Mouse (Mus musculus) cerebellum, adult 2 months (tissue): ENCODE results near the gene Smarcd3. TPM values are rescaled to one million over a fixed set of nuclear protein-coding genes. Genes with fewer than 3 reads are reported as not detected.

Experiments used
- DNase-seq, 2 experiments: peaks; one replicate each; pipeline ENCODE4 v3.0.0; 2021
- H3K27ac ChIP-seq: fragments of 200-500 bp; 2 replicates; pipeline ENCODE4 v1.5.1; 2012; ENCODE audit warnings: low read length, control low read depth, inconsistent platforms; ENCODE audit not compliant: insufficient read depth
- H3K27me3 ChIP-seq: fragments of 200-500 bp; 2 replicates; pipeline ENCODE4 v1.6.1; 2012; ENCODE audit warnings: inconsistent platforms, mild to moderate bottlenecking, low read length, moderate library complexity; ENCODE audit not compliant: control insufficient read depth, insufficient read depth
- H3K4me1 ChIP-seq: fragments of 200-500 bp; 2 replicates; pipeline ENCODE4 v1.6.1; 2011; ENCODE audit warnings: low read length; ENCODE audit not compliant: control insufficient read depth, insufficient read depth
- H3K4me3 ChIP-seq: fragments of 200-500 bp; replicated peaks from 2 replicates; pipeline ENCODE3; 2011; ENCODE audit warnings: mild to moderate bottlenecking, low read depth, low read length, control low read depth; ENCODE audit not compliant: insufficient read depth
- CTCF ChIP-seq: fragments of 200-500 bp; IDR thresholded peaks from 2 replicates; pipeline ENCODE4 v1.5.1; 2011; ENCODE audit warnings: low read depth, mild to moderate bottlenecking, control low read depth, low read length, moderate library complexity, borderline replicate concordance; ENCODE audit not compliant: insufficient read depth
- POLR2A ChIP-seq: fragments of 200-500 bp; IDR thresholded peaks from 2 replicates; pipeline ENCODE4 v1.6.1; 2011; ENCODE audit warnings: low read length, control low read depth, borderline replicate concordance; ENCODE audit not compliant: insufficient read depth
- WGBS: fragments of 180-500 bp; shearing (Covaris S2); methylation state at CpG from one replicate; pipeline ENCODE4 v1.1.7; 2018; 5-methylcytosine and 5-hydroxymethylcytosine counted together
- polyA plus RNA-seq: library from polyadenylated mRNA; depleted of rRNA; stranded (reverse); fragments of >200 nt; gene quantifications from 2 replicates; pipeline ENCODE4 v1.2.3, GENCODE M21; 2012

Smarcd3 gene
- polyA plus RNA-seq, 1 experiment, result 102 TPM

DNA sequence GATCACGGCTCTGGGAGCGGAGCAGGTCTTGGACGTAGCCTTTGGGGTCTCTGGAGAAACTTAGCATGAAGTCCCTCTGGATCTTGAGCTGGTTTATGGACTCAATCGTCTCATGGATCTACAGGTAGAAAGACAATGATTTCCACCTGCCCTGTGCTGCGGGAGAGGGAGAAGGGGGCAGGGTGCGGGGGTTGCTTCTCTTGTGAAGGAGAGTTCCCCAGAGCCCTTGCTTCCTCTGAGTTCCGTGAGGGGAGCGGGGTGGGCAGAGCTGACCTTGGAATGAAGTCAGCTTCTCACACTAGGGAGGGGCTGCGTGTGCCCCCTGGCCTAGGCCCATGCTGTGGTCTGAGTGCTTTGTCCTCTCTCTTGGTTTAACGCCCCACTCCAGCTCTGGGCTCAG is 31.0 kb downstream of the Smarcd3 start:
- Histone ChIP-seq H3K4me3 (no peak overlapping the region), H3K4me1 (peaks cover 17% of the 10 kb centered on the region), H3K27me3 (no peaks in the 10 kb centered on the region), H3K27ac (no peak overlapping the region)
- TF ChIP-seq CTCF, result no peak
- TF ChIP-seq POLR2A, result no peak
- WGBS, result 82% methylated on average over 10 of the region's 10 CpGs
- DNase-seq, result no peak

DNA sequence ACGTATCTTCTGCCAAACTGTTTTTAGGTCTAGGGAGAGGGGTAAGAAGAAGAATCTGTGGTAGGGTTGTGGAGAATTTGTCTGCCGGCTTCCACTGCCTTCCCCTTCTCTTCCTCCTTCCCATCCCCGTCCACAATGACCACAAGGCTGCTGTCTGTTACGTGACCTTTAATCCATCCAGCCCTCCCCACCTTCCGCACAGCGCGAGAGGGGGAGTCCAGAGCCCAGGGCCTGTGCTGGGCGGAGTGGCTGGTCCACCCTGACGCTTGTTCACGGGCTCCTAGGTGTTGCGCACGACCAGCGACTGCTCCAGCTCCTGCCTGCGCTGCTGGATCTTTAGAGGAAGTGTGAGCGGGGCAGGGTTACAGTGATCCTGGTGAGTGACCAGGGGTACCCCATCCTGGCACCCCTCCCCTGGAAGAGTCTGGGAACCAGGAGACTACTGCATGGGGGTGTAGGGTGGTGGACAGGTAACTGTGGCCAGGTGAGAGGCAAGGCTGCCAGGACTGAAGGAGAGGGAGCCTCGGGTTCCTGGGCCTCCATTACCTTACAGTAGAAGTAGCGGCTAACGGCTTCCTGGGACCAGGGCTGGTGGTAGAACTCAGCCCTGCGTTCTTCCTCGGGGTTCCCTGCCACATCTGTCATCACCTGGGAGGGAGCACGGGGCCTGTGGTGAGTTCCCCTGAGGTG is 31.6 kb downstream of the Smarcd3 start:
- TF ChIP-seq CTCF (no peak), POLR2A (no peak)
- Histone ChIP-seq H3K27me3 (no peaks in the 10 kb centered on the region), H3K4me1 (peaks cover 21% of the 10 kb centered on the region), H3K27ac (no peak overlapping the region), H3K4me3 (no peak overlapping the region)
- DNase-seq, result no peak
- WGBS, result 77% methylated on average over 21 of the region's 21 CpGs

DNA sequence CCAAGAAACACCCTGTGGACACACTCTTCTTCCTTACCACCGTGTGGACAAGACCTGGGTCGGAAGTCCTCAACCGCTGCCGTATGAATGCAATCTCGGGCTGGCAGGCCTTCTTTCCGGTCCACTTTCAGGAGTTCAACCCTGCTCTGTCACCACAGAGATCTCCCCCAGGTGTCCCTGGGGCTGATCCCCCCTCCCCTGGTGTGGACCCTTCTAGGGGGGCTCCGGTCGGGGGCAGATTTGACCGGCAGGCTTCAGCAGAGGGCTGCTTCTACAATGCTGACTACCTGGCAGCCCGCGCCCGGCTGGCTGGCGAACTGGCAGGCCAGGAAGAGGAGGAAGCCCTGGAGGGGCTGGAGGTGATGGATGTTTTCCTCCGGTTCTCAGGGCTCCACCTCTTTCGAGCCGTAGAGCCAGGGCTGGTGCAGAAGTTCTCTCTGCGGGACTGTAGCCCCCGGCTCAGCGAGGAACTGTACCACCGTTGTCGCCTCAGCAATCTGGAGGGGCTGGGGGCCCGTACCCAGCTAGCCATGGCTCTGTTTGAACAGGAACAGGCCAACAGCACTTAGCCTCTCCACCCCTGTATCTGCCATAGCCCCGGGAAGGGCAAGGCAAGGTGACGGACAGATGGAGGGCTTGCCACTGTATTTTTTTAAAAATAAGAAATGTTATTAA is 32.3 kb downstream of the Smarcd3 start:
- no peak for TF ChIP-seq CTCF
- no peak for TF ChIP-seq POLR2A
- H3K4me1 ChIP-seq, result peaks cover 22% of the 10 kb centered on the region
- H3K27me3 ChIP-seq, result no peaks in the 10 kb centered on the region
- no peak overlapping the region for H3K4me3 ChIP-seq
- WGBS, result 69% methylated on average over 24 of the region's 24 CpGs
- H3K27ac ChIP-seq, result no peak overlapping the region
- DNase-seq, result no peak

DNA sequence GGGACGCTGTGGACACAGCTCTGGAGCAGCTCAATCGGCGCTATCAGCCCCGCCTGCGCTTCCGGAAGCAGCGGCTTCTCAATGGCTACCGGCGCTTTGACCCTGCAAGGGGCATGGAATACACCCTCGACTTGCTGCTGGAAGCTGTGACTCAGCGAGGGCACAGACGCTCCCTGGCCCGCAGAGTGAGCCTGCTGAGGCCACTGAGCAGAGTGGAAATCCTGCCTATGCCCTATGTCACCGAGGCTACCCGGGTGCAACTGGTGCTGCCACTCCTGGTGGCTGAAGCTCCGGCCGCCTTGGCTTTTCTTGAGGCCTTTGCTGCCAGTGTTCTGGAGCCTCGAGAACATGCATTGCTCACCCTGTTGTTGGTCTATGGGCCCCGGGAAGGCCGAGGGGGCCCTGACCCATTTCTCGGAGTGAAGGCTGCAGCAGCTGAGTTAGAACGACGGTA is 32.9 kb downstream of the Smarcd3 start:
- no peak for DNase-seq
- no peak overlapping the region for H3K27ac ChIP-seq
- no peaks in the 10 kb centered on the region for H3K27me3 ChIP-seq
- no peak overlapping the region for H3K4me3 ChIP-seq
- no peak for TF ChIP-seq CTCF
- no peak for TF ChIP-seq POLR2A
- 44% methylated on average over 23 of the region's 23 CpGs for WGBS
- peaks cover 15% of the 10 kb centered on the region for H3K4me1 ChIP-seq

DNA sequence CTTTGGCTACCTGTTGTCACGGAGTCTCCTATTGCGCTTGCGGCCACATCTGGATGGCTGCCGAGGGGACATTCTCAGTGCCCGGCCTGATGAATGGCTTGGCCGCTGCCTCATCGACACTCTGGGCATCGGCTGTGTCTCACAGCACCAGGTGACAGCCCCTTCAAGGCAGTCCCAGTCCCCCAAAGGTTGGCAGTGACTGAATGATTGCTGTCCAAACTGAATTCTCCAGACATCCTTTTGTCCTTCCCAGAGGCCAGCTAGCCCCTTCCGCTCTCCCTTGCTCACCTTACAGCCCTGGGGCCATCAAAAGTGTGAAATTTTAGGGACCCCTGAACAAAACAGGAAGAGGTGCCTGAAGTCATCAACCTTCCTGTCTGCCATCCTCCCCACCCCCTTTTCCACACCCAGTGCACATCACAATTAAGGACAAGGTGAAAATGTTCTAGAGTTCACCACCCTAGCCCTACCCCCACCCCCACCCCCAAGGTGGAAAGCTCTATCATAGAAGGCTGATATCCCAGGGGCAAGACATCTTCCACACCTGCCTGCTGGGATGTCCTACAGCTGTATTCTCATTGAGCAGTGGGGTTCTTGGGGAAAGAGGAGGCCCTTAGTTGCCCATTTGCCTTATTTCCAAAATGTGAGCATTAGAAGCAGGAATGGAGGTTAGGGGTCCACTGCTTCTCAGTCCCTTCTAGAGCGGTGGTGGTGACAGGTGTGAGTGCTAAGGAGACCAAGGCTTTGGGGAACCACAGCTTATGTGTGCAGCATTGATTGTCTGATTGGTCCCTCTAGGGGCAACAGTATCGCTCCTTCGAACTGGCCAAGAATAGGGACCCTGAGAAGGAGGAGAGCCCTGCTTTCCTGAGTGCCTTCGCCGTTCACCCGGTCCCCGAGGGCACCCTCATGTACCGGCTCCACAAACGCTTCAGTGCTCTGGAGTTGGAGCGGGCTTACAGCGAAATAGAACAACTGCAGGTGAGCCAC is 34.4 kb downstream of the Smarcd3 start:
- H3K4me3 ChIP-seq, result no peak overlapping the region
- H3K27me3 ChIP-seq, result no peaks in the 10 kb centered on the region
- no peak overlapping the region for H3K27ac ChIP-seq
- TF ChIP-seq POLR2A, result no peak
- TF ChIP-seq CTCF, result no peak
- peaks cover 13% of the 10 kb centered on the region for H3K4me1 ChIP-seq
- no peak for DNase-seq
- WGBS, result 85% methylated on average over 20 of the region's 20 CpGs

DNA sequence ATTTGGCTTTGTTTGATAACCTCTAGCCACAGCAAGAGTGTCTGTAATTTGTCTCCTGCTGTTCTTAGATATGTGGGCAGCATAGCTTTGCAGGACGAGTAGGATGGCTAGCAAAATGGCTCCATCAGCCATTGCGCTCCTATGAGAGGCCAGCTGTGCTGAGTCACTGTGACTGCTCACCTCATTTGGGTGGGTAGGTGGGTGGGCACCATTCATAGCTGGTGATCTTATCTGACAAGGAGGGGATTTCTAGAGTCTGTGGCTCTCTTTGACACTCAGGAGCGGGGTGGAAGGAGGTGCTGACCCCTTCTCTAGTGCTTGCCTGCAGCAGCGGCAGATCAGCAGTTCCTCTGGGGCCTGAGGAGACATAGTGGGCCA is 37.0 kb downstream of the Smarcd3 start:
- peak overlapping the region; percentile 84 for H3K4me3 ChIP-seq
- no peak for TF ChIP-seq POLR2A
- no peak for TF ChIP-seq CTCF
- peak overlapping the region; percentile 52 for H3K27ac ChIP-seq
- WGBS, result 13% methylated on average over 4 of the region's 4 CpGs
- peaks cover 13% of the 10 kb centered on the region for H3K4me1 ChIP-seq
- no peak for DNase-seq
- no peaks in the 10 kb centered on the region for H3K27me3 ChIP-seq

DNA sequence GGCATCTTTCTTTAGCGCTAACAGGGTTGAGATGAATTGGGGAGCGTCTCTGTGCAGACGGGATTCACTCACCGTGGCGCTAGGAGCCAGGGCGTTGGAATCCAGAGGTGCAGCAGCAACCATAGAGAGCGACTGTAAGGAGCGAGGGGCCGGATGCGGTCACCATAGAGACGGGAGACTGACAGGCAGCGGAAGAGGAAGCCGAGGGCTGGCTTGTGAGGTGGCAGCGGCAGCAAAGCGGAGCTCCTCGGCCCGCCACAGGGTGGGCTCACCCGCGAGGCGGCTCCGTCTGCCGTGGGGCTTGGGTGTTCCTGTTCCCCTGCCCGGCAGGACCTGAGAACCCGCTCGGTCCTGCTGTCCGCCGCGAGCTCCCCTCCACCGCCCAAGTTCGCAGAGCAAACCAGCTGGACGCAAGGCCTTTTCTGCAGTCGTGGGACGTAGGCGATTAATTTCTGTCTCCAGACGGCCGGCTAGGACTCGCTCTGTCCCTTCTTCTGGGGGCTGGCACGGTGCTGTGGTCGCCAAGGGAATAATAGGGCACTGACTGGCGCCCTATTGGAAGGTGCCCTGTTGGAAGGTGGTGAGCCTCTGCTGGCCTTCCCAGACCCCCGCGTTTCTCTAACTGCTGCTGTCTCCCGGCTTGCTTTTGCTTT is 37.5 kb downstream of the Smarcd3 start, which contains the start of gene Chpf2:
Gene Chpf2 (plus strand): TSS at position 195 of the 653 bp plus-strand sequence.
- DNase-seq, result peak; percentile 80 to 81
- peak within 1 kb of the TSS; percentile 52 for H3K27ac ChIP-seq
- H3K4me1 ChIP-seq, result peaks cover 13% of the 10 kb centered on the region
- TF ChIP-seq CTCF, result no peak
- peak; percentile 60; the same call in 1 of the 2 replicates for TF ChIP-seq POLR2A
- H3K27me3 ChIP-seq, result no peaks in the 10 kb centered on the region
- under 1% methylated on average over 43 of the region's 43 CpGs for WGBS
- peak within 1 kb of the TSS; percentile 84 for H3K4me3 ChIP-seq
